Mouse (Mus musculus) stomach, adult 2 months (tissue): Measurements from ENCODE around the gene Tkfc. TPM values are rescaled to one million over a fixed set of nuclear protein-coding genes. Genes with fewer than 3 reads are reported as not detected.

Experiments used
- polyA plus RNA-seq: library from polyadenylated mRNA; depleted of rRNA; stranded (reverse); fragments of >200 nt; gene quantifications from 2 replicates; pipeline ENCODE4 v1.2.3, GENCODE M21; 2012; rRNA removed

Tkfc gene
- 3.3 and 3.8 TPM in 2 replicates for polyA plus RNA-seq

GRCm38 (mm10) chr19:10605293-10605900 is at the start of gene Tkfc, which contains the start of gene Ddb1:
TSS of gene Tkfc (minus strand) at chr19:10605654.
TSS of gene Ddb1 (plus strand) at chr19:10605327.

GRCm38 (mm10) chr19:10634106-10634871 is 28.8 kb upstream of the Tkfc start, which contains the start of gene Vwce:
TSS of gene Vwce (plus strand) at chr19:10634213.

GRCm38 (mm10) chr19:10576690-10577561 is 28.5 kb downstream of the Tkfc start, which contains the start of the genes Cyb561a3 and Tmem138:
TSS of gene Cyb561a3 (plus strand) at chr19:10577172.
TSS of gene Tmem138 (minus strand) at chr19:10577362.

GRCm38 (mm10) chr19:10555624-10556510 is 49.6 kb downstream of the Tkfc start, which contains the start of gene Tmem216:
TSS of gene Tmem216 (minus strand) at chr19:10556238.

Other genes with a start within 250 kb of the Tkfc start
- 4.6 and 5.7 TPM in 2 replicates for gene Syt7, start 216.6 kb downstream of the Tkfc start, polyA plus RNA-seq
- gene Lrrc10b, start 148.2 kb downstream of the Tkfc start, polyA plus RNA-seq, result 10.3 and 15.4 TPM in 2 replicates
- 0.17 and 0.18 TPM in 2 replicates for gene Ppp1r32, start 122.7 kb downstream of the Tkfc start, polyA plus RNA-seq
- 8.9 and 10.5 TPM in 2 replicates for gene Cpsf7, start 80.4 kb downstream of the Tkfc start, polyA plus RNA-seq
- 3.5 and 3.6 TPM in 2 replicates for gene Sdhaf2, start 79.5 kb downstream of the Tkfc start, polyA plus RNA-seq
- 4.7 and 5.8 TPM in 2 replicates for gene Tmem216, start 49.4 kb downstream of the Tkfc start, polyA plus RNA-seq
- gene Cyb561a3, start 28.5 kb downstream of the Tkfc start, polyA plus RNA-seq, result 16.8 and 17.4 TPM in 2 replicates
- 3.2 and 3.5 TPM in 2 replicates for gene Tmem138, start 28.3 kb downstream of the Tkfc start, polyA plus RNA-seq
- 25.3 and 35.1 TPM in 2 replicates for gene Ddb1, start 327 bp downstream of the Tkfc start, polyA plus RNA-seq
- 0.05 and 0.08 TPM in 2 replicates for gene Vwce, start 28.6 kb upstream of the Tkfc start, polyA plus RNA-seq
- 87.4 and 147 TPM in 2 replicates for gene Pga5, start 72.4 kb upstream of the Tkfc start, polyA plus RNA-seq
- 21.5 and 23.0 TPM in 2 replicates for gene Vps37c, start 83.1 kb upstream of the Tkfc start, polyA plus RNA-seq
- gene Cd5, start 133.3 kb upstream of the Tkfc start, polyA plus RNA-seq, result 0.45 and 0.65 TPM in 2 replicates
- 0.11 and 0.15 TPM in 2 replicates for gene Cd6, start 224.4 kb upstream of the Tkfc start, polyA plus RNA-seq
- gene Slc15a3, start 234.1 kb upstream of the Tkfc start, polyA plus RNA-seq, result 4.0 and 6.0 TPM in 2 replicates